Comparison of ENCODE assay signal across 8 mouse cellular contexts in genomic region chr16:35154641-35155390, GRCm38 (mm10). TPM values are rescaled to one million over a fixed set of nuclear protein-coding genes. Genes with fewer than 3 reads are reported as not detected.
DNase-seq lines count a peak whose midpoint lies in the region; ATAC-seq and TF ChIP-seq lines count a peak whose summit lies in the region.
"Had no signal": no experiment of that assay in that cellular context is flagged by ENCODE, and none has a peak within 500 bp of the region (broad histone marks: within the 10 kb centered on the region; RNA-seq: fewer than 3 reads in every experiment).

Gene Adcy5 (plus strand): TSS chr16:35154877.

- peak within 1 kb of the TSS; percentile 88 for H3K4me2 ChIP-seq in heart, embryonic 14.5 days (ENCODE audit: low read length)
- peak within 1 kb of the TSS; percentile 97 for H3K4me2 ChIP-seq in stomach, embryonic 15.5 days

- H3K4me3 ChIP-seq in E14TG2a.4 (replicated peaks; ENCODE audit: low read length): peak within 1 kb of the TSS; percentile 83
- peak within 1 kb of the TSS; percentile 57 to 72 for H3K4me3 ChIP-seq in heart, embryonic 14.5 days (ENCODE audit: control insufficient read depth in 1 of 2, insufficient read depth in 1 of 2, low read depth in 1 of 2, low read length in 2 of 2)
- H3K4me3 ChIP-seq in stomach, embryonic 15.5 days (replicated peaks): peak within 1 kb of the TSS; percentile 68

- H3K36me3 ChIP-seq in E14TG2a.4 (ENCODE audit: insufficient read depth, low read length): no peaks in the 10 kb centered on the region
- peaks cover 8% of the 10 kb centered on the region; the same call in 1 of the 2 replicates for H3K36me3 ChIP-seq in heart, embryonic 14.5 days (ENCODE audit: control insufficient read depth, insufficient read depth, low read length)
- no peaks in the 10 kb centered on the region for H3K36me3 ChIP-seq in stomach, embryonic 15.5 days

- no peaks in the 10 kb centered on the region for H3K9me3 ChIP-seq in E14TG2a.4 (ENCODE audit: low read length)
- H3K9me3 ChIP-seq in heart, embryonic 14.5 days (ENCODE audit: control insufficient read depth, low read length): no peaks in the 10 kb centered on the region
- H3K9me3 ChIP-seq in stomach, embryonic 15.5 days: no peaks in the 10 kb centered on the region

- no peak for TF ChIP-seq CTCF in E14TG2a.4 (conservative IDR thresholded peaks at IDR 0.05; ENCODE audit: low read length)

- H3K27ac ChIP-seq in heart, embryonic 14.5 days (replicated peaks in 1 of 2; ENCODE audit: control insufficient read depth in 1 of 2, insufficient read depth in 1 of 2, low read depth in 2 of 2, low read length in 2 of 2): peak within 1 kb of the TSS; percentile 83 to 89
- H3K27ac ChIP-seq in stomach, embryonic 15.5 days: peak within 1 kb of the TSS; percentile 85

- peaks cover 41% of the 10 kb centered on the region for H3K4me1 ChIP-seq in E14TG2a.4 (replicated peaks; ENCODE audit: low read depth, low read length)
- H3K4me1 ChIP-seq in heart, embryonic 14.5 days (ENCODE audit: control insufficient read depth in 2 of 2, insufficient read depth in 2 of 2, low read length in 2 of 2): peaks cover 12 to 33% of the 10 kb centered on the region in 2 experiments
- H3K4me1 ChIP-seq in stomach, embryonic 15.5 days: peaks cover 23% of the 10 kb centered on the region

- DNase-seq in R1 (ENCODE audit: low read depth, low spot score): peak; percentile 60
- peak; percentile 66 for DNase-seq in embryo, embryonic 9.5 days (ENCODE audit: extremely low spot score)
- peak in 1 of 2 experiments; percentile 42 for DNase-seq in layer of hippocampus, postnatal 14 days (ENCODE audit: low spot score in 2 of 2)
- peak; percentile 30 for DNase-seq in lung, postnatal 10 days

- peak within 1 kb of the TSS; percentile 90 for H3K9ac ChIP-seq in heart, embryonic 14.5 days (ENCODE audit: low read length)
- H3K9ac ChIP-seq in stomach, embryonic 15.5 days: peak within 1 kb of the TSS; percentile 50

- peak; percentile 62 for ATAC-seq in heart, embryonic 14.5 days (ENCODE audit: insufficient number of reproducible peaks, insufficient read depth, low FRiP score, low read depth)
- ATAC-seq in stomach, embryonic 15.5 days (ENCODE audit: insufficient read depth, low FRiP score, low read depth): 0 out of 2 replicates have a peak, but pooled peaks have one; percentile 29

- WGBS in heart, embryonic 14.5 days: under 1% methylated on average over 60 of the region's 104 CpGs
- WGBS in stomach, embryonic 15.5 days: under 1% methylated on average over 61 of the region's 104 CpGs

- peaks cover 88% of the 10 kb centered on the region for H3K27me3 ChIP-seq in E14TG2a.4 (ENCODE audit: insufficient read depth, low read length)
- peaks cover 45% of the 10 kb centered on the region for H3K27me3 ChIP-seq in heart, embryonic 14.5 days (ENCODE audit: control insufficient read depth, insufficient read depth, low read length)
- H3K27me3 ChIP-seq in stomach, embryonic 15.5 days (replicated peaks): peaks cover 51% of the 10 kb centered on the region

RNA-seq across cellular contexts. Expression of gene Adcy5, which starts in this region (rescaled TPM):
- polyA plus RNA-seq in heart, embryonic 14.5 days (2014; fragmentation: Nextera tagmentation; extraction: Ambion mirVana): 11.4 and 12.2 TPM in 2 replicates
- 10 to 100 TPM; 68.8 to 69.8 TPM for total RNA-seq in layer of hippocampus, postnatal 14 days (2021)
- polyA plus RNA-seq in stomach, embryonic 15.5 days (2015; fragmentation: Nextera tagmentation; extraction: Ambion mirVana): 3.0 and 3.3 TPM in 2 replicates
- total RNA-seq: common myeloid progenitor, adult 5-6 weeks had no signal
